Mouse (Mus musculus) E14TG2a.4 (cell line): ENCODE measurements at regions not wholly inside any gene's neighbourhood (a gene's known extent, or its start where the extent isn't known, plus 50 kb on each side); places are given as distances from the start of the nearest gene placed in this dataset.

ENCODE experiments used
- CTCF ChIP-seq: conservative IDR thresholded peaks from 2 replicates; pipeline ENCODE4 v1.5.1; 2014; ENCODE audit warnings: low read length
- NANOG ChIP-seq: IDR thresholded peaks from 2 replicates; pipeline ENCODE4 v1.6.1; 2014; ENCODE audit warnings: borderline replicate concordance, low read length, mixed read lengths
- POU5F1 ChIP-seq: IDR thresholded peaks from 2 replicates; pipeline ENCODE4 v1.6.1; 2014; ENCODE audit warnings: low read length, borderline replicate concordance

GRCm38 (mm10) chr2:38422406-38422805 is 83.3 kb downstream of the Lhx2 start:
- TF ChIP-seq CTCF (no peak), POU5F1 (no peak), NANOG (no peak)
